Mouse (Mus musculus) ovary, adult 18-20 months (tissue): ENCODE data around the gene Gpld1.

Source experiments
- DNase-seq: peaks from one replicate; pipeline ENCODE4 v3.0.0; 2022; ENCODE audit warnings: low spot score, mixed read lengths

Gpld1 gene

GRCm38 (mm10) chr13:24942512-24943282, at the start of gene Gpld1:
TSS of gene Gpld1 (plus strand) at chr13:24943152.
- no peak for DNase-seq

- no peak for DNase-seq
Measured at GRCm38 (mm10) chr13:24893880-24894279, 49.1 kb upstream of the Gpld1 start.

- no peak for DNase-seq
Measured at GRCm38 (mm10) chr13:24901916-24902315, 41.0 kb upstream of the Gpld1 start.

GRCm38 (mm10) chr13:24903412-24903811, 39.5 kb upstream of the Gpld1 start:
- no peak for DNase-seq

DNA sequence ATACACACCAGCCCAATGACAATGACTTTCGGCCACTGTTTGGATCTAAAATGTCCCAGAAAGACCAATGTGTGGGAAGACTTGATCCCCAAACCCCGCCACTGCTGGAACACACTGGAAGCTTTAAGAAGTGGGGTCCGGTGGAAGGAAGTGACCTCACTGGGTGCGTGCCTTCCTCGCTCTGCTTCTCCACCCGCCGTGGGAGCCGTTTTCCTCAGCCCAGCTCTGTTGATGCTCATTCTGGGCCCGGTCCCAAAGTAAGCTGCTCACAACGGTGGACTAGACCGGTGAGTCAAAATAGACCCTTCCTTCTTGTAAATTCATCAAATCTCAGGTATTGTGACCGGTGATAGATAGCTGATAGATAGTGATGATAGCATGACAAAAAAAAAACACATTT, 37.5 kb upstream of the Gpld1 start:
- no peak for DNase-seq

DNA sequence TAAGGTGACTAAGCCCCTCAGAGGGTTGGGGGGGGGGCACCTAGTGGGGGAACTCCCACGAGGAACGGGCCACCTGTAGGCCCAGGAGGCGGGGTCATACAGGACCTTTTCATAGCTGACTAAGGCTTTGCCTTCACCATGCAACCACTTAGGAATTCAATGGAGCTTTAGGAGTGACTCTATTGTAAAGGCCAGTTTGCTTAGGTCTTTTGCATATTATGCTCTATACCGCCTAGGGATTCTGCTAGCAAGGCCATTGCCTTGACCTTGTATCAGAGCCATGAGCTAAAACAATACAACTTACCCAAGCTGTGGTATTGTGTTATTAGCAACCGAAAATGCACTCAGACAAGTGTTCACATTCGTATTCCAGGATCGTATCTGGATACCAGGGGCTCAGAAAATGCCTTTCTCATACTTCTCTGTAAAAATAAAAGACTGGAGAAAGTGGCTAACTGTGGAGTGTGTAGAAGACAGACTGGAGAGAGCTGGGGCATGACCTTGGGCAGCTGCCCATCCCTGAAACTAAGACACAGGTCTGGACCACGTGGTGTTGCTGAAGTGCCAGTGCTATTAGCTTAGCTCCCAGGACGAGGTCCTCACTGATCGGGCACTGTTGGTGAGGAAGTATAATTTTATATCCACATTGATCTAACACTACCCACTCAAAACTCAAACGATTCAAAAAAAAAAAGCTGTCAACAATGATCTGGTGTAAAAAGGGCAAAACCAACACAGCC, 36.0 kb upstream of the Gpld1 start:
- no peak for DNase-seq

DNA sequence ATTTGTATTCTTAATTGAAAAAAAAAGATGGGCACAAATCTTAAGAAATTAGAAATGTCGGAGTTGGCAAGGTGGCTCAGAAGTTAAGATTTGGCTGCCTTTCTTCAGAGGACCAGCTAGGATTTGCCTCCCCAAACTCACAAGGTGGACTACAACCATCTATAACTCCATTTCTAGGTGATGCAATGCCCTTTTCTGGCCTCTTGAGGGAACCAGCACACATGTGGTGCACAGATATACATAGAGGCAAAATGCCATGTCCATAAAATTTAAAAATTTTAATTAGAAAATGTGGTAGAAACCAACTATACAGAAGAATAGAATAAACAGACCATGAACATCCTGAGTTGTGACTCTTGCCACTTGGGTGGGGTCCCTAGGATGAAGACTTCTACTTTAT, 33.8 kb upstream of the Gpld1 start:
- no peak for DNase-seq

DNA sequence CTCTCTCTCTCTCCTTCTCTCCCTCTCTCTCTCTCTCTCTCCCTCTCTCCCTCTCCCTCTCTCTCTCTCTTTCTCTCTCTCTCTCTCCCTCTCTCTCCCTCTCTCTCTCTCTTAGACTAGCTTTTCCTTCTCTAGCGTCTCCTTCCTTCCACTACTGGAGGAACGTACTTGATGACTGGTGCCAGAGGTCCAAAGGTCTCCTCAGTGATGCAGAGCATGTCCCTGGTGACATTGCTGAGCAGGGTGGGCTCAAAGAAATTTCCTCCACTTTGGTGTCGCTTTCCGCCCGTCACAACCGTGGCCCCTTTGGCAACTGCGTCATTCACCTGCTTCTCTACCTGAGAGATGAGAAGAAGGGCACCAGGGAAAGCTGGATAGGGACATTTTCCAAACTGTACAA, 29.4 kb upstream of the Gpld1 start:
- no peak for DNase-seq

- DNase-seq, result no peak
Measured at GRCm38 (mm10) chr13:24914915-24915314, 28.0 kb upstream of the Gpld1 start.

DNA sequence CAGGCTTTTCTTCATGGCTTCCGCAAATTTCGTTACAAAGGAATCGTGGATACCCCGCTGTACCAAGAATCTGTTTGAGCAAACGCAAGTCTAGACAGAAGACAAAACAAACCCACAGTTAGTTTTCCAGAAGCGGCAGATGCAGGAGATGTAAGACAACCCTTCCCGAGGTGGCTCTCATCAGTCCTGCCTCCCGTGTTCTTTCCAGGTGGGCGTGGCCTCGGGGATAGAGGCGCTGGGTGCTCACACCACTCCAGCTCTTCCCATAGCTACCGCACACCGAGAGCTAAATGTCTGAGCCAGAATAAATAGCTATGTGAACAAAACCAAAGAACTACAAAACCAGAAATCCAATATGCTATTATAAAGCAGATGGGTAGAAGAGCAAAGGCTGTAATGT, 27.1 kb upstream of the Gpld1 start:
- no peak for DNase-seq

- DNase-seq, result no peak
Measured at GRCm38 (mm10) chr13:24920333-24920977, 22.5 kb upstream of the Gpld1 start.

- DNase-seq, result no peak
Measured at GRCm38 (mm10) chr13:24921281-24921680, 21.7 kb upstream of the Gpld1 start.

GRCm38 (mm10) chr13:24923991-24924390, 19.0 kb upstream of the Gpld1 start:
- no peak for DNase-seq

DNA sequence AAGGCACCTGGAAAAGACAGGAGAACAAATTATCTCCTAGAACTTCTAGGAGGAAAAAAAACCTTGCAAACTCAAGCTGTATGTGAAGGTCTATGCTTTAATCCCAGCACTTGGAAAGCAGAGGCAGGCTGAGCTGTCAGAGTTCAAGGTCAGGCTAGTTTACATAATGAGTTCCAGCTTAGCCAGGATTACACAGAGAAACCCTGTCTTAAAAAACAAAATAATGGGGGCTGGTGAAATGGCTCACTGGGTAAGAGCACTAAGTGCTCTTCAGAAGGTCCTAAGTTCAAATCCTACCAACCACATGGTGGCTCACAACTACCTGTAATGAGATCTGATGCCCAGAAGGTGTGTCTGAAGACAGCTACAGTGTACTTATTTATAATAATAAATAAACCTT, 12.4 kb upstream of the Gpld1 start:
- no peak for DNase-seq

DNA sequence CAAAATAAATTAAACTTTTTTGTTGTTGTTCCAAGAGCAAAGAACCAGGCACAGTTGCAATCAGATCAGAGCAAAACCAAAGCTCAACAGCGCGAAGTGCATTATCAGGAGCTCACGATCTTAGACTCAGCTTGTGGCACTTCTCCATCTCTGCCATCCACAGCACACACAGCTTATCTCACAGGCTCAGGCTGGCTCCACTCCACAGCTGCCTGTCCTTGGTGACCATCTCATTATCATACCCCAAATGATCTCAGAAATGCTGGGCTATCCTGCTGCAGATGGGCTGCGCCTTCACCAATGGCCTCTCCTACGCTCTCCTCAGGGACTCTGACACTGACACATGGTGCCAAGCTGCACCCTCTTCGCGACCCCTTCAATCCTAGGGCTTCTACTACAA, 9.8 kb upstream of the Gpld1 start:
- DNase-seq, result peak; percentile 48

DNA sequence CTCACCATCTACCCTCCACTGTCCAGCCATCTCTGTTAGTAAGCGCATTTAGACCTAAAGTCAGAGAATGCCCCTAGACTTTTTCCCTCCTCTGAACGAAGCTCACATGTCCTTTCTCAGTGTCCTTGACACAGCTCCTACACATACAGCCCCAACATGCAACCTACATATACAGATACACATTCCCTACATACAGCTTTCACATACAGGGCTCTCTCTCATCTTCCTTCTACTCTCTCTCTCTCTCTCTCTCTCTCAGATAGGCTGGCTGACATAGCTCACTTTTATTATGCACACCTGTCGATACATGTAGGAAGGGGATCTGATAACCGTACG, 6.2 kb upstream of the Gpld1 start:
- DNase-seq, result no peak

GRCm38 (mm10) chr13:24937108-24937838, 5.7 kb upstream of the Gpld1 start, which contains the start of gene Aldh5a1:
TSS of gene Aldh5a1 (minus strand) at chr13:24937661.
- peak; percentile 63 for DNase-seq

DNA sequence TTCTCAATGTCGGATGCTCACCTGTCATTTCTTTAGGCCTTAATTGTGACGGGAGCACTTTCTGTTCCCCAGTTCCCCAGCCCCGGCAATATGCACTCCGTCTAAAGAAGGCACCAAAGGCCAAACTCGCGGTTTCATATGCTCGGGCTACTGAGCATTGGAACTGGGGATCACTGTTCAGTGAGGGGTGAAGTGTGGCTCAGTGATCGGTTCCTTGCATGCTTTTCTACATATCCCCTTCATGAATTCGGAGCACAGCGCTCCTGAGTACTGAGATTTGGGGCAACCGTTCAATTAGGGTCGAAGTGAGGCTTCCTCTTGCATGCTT, 5.1 kb upstream of the Gpld1 start:
- DNase-seq, result no peak

DNA sequence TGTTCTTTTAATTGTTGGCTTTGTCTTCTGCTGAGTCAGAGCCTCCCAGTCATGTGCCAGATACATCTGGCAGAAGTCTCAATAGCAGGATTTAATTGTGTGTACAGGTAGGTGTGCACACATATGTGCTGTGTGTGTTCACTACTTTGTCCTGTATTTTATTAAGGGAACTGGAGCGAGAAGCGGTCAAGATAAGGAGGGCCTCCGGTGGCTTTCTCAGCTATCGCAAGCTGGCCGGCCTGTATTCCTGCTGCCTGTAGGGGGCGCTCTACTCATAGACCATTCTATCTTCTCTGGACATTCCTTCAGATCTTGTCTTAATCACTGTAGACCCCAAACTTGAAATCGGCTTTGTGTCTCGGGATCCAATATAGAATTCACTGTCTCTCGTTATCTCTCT, 4.3 kb upstream of the Gpld1 start:
- peak; percentile 35 for DNase-seq

- no peak for DNase-seq
Measured at GRCm38 (mm10) chr13:24939472-24939871, 3.5 kb upstream of the Gpld1 start.

DNA sequence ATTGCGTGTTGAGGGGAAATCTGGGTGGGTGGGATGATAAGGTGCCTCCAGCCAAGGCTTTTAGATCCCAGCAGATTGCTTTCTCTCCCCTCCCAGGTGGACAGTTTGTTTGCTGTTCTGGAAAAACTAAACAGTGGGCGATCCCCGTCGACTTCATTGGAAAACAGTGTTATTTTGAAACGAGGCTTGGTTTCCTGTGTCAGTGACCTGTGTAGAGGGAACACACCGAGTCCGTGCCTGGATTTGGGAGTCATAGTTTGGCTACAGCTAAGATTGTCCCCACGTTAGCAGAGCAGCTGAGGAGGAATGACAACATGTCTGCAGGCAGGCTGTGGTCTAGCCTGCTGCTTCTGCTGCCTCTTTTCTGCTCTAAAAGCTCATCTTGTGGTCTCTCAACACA, 351 bp downstream of the Gpld1 start:
- DNase-seq, result no peak

GRCm38 (mm10) chr13:24945567-24945966, 2.6 kb downstream of the Gpld1 start:
- DNase-seq, result no peak

GRCm38 (mm10) chr13:24947158-24947557, 4.2 kb downstream of the Gpld1 start:
- no peak for DNase-seq
